Mouse (Mus musculus) heart, adult 2 months (tissue): ENCODE measurements around the gene Elfn2.

Experiments used
- CTCF ChIP-seq: fragments of 200-600 bp; IDR thresholded peaks from 2 replicates; pipeline ENCODE4 v1.8.1; 2022; ENCODE audit warnings: antibody characterized with exemption, mild to moderate bottlenecking, moderate library complexity
- EP300 ChIP-seq: fragments of 200-500 bp; IDR thresholded peaks from 2 replicates; pipeline ENCODE4 v1.6.1; 2011; ENCODE audit warnings: low read depth, low read length, control low read depth; ENCODE audit not compliant: insufficient read depth
- POLR2A ChIP-seq: fragments of 200-500 bp; IDR thresholded peaks from 2 replicates; pipeline ENCODE4 v1.6.1; 2011; ENCODE audit warnings: mild to moderate bottlenecking, low read depth, low read length, control low read depth; ENCODE audit not compliant: insufficient read depth

DNA sequence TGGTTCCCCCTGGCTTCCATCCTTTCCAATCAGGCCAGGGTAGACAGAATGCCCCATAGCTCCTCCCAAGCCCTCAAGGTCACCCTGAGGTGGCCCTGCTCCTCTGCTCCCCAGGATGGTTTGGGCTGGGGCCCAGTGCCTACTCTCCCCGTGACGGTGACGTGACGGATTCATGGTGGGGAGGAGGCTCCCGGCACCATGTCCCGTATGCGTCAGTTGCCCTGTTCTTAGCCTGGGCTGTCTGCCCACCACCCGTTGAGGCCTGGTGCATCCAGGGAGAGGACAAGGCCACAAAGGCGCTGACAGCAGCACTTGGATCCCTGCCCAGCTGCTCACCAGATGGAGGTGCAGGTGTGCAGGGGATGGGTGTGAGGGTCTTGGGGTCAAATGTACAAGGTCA lies 41.6 kb downstream of the Elfn2 start:
- TF ChIP-seq EP300 (no peak), CTCF (no peak), POLR2A (no peak)
